Mouse (Mus musculus) lung, embryonic 16.5 days (tissue): ENCODE data around the gene Psmd1. TPM values are rescaled to one million over a fixed set of nuclear protein-coding genes. Genes with fewer than 3 reads are reported as not detected.

Experiments
- ATAC-seq: fragments of 200-750 bp; cut with Nextera tagmentation; 2 replicates; pipeline ENCODE4 v1.8.0; 2017; ENCODE audit warnings: low read depth, mild to moderate bottlenecking, moderate library complexity
- H3K27ac ChIP-seq: fragments of 300-500 bp; sonication (generic); 2 replicates; pipeline ENCODE4 v1.5.1; 2014; ENCODE audit warnings: mild to moderate bottlenecking, control low read depth, low read length
- H3K27me3 ChIP-seq: fragments of 300-500 bp; sonication (generic); 2 replicates; pipeline ENCODE4 v1.6.1; 2014; ENCODE audit warnings: low read depth, low read length, mixed read lengths; ENCODE audit not compliant: control insufficient read depth, insufficient read depth
- H3K36me3 ChIP-seq: fragments of 300-500 bp; sonication (generic); 2 replicates; pipeline ENCODE4 v1.6.1; 2014; ENCODE audit warnings: low read length; ENCODE audit not compliant: control insufficient read depth, insufficient read depth
- H3K4me1 ChIP-seq: fragments of 300-500 bp; sonication (generic); replicated peaks from 2 replicates; pipeline ENCODE4 v1.6.1; 2014; ENCODE audit warnings: low read length, mixed read lengths; ENCODE audit not compliant: control insufficient read depth, insufficient read depth
- H3K4me2 ChIP-seq: fragments of 300-500 bp; sonication (generic); 2 replicates; pipeline ENCODE4 v1.6.1; 2014; ENCODE audit warnings: low read depth, low read length, control low read depth
- H3K4me3 ChIP-seq: fragments of 300-500 bp; sonication (generic); 2 replicates; pipeline ENCODE4 v1.5.1; 2014; ENCODE audit warnings: mild to moderate bottlenecking, low read length, control low read depth
- H3K9ac ChIP-seq: fragments of 300-500 bp; sonication (generic); 2 replicates; pipeline ENCODE4 v1.6.1; 2014; ENCODE audit warnings: low read length, control low read depth
- H3K9me3 ChIP-seq: fragments of 300-500 bp; sonication (generic); 2 replicates; pipeline ENCODE4 v1.6.1; 2016; ENCODE audit warnings: low read length; ENCODE audit not compliant: control insufficient read depth
- WGBS: fragments of 180-500 bp; shearing (Covaris S2); extraction: QIAGEN DNeasy Blood & Tissue Kit; methylation state at CpG from one replicate; pipeline ENCODE4 v1.1.7; 2014; 5-methylcytosine and 5-hydroxymethylcytosine counted together
- polyA plus RNA-seq: library from polyadenylated mRNA; unstranded; fragments of >200 nt; fragmentation: Nextera tagmentation; extraction: Ambion mirVana; gene quantifications from 2 replicates; pipeline ENCODE4 v1.2.1, GENCODE M21; 2015

The Psmd1 gene
- polyA plus RNA-seq, 1 experiment from 2014 or later = 155 TPM

DNA sequence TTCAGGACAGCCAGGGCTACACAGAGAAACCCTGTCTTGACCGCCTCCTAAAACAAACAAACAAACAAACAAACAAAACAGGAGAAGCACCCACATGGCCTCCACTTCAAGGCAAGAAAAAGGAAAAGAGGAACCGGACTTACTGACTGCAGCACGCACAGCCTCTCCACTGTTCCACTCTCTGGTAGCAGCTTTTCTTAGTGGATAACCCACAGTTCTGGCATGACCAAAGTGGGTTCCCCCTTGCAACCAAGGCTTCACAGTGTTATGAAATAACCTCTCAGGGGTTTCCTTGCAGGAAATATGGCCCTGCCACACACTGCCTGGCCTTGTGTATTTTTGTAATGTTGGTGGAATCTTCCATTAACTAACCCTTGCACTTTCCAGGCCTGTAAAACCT, 23.4 kb upstream of the Psmd1 start:
- no peak overlapping the region for H3K27ac ChIP-seq
- no peaks in the 10 kb centered on the region for H3K36me3 ChIP-seq
- H3K9me3 ChIP-seq = peaks cover 4% of the 10 kb centered on the region; the same call in 1 of the 2 replicates
- ATAC-seq = no peak
- H3K4me3 ChIP-seq = no peak overlapping the region
- H3K4me2 ChIP-seq = no peak overlapping the region
- no peak overlapping the region for H3K9ac ChIP-seq
- no peaks in the 10 kb centered on the region for H3K4me1 ChIP-seq
- H3K27me3 ChIP-seq = peaks cover 19% of the 10 kb centered on the region
- WGBS = 83% methylated on average over 3 of the region's 3 CpGs

DNA sequence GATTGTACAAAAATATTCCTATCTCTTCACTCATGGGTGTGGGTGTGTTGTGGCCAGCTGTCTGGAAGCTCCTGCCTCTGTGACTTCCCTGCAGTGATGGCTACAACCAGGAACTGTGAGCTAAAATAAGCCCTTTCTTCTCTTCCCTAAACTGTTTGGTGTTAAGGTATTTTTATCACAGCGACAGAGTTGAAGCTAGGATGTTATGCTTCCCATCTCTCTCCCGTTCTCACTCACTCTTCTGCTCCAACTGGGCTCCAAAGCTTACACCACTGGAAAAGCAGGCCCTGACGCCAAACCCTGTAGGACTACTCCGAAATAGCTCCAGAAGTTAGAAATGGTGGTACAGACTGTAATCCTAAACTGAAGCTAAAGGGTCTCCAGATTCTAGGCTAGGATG, 19.1 kb upstream of the Psmd1 start:
- Histone ChIP-seq H3K4me3 (no peak overlapping the region), H3K27ac (no peak overlapping the region), H3K4me1 (peaks cover 11% of the 10 kb centered on the region), H3K36me3 (no peaks in the 10 kb centered on the region), H3K4me2 (no peak overlapping the region), H3K9me3 (peaks cover 4% of the 10 kb centered on the region; the same call in 1 of the 2 replicates), H3K27me3 (peaks cover 44% of the 10 kb centered on the region), H3K9ac (no peak overlapping the region)
- no peak for ATAC-seq
- WGBS = 59% methylated on average over 4 of the region's 4 CpGs

DNA sequence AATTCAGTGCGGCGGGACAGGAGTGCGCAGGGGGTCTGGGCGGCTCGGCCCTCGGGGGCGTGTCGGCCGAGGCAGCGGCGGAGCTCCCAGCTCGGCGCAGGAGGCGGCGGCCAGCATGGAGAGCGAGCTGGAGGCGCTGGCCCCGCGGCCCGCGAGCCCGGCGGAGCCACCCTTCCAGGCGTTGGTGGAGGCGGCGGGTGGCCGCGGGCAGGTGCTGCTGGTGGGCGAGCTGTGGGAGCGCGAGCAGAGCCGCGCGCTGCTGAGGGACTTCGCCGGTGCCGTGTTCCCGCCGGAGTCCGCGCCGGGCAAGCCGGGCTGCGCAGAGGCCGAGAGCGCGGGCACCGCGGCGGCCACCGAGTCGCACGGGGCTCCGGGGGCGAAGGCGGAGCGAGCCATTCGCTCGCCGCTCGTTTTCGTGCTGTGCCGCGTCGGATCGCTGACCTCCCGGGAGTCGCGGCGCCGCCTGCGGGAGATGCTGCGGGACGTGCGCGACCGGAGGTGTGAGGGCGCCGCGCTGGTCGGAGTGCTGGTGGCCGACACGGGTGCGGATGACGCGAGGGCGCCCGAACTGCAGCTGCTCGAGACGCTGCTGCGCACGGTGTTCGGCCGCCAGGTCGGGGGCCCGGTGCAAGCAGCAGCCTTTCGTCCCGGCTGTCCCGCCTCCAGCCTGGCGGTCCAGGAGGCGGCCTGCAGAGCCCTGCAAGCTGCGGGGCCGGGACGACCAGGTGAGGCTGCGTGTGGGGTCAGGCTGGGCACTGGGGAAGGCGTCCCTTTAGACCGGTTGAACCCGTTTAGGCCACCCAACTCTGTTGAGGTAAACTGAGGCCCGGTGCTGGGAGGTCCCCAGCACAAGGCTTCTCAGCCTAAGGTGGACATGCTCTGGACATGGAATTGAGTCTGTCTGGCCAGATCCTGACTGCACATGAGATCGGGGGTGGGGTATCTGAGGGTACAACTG, 18.1 kb upstream of the Psmd1 start, which contains the start of gene 2810459M11Rik:
2810459M11Rik (plus strand) TSS at position 16 of the 958 bp plus-strand sequence.
- peaks cover 11% of the 10 kb centered on the region for H3K4me1 ChIP-seq
- no peak within 1 kb of the TSS for H3K27ac ChIP-seq
- ATAC-seq = peak; percentile 67
- H3K4me2 ChIP-seq = peak within 1 kb of the TSS; percentile 97
- H3K27me3 ChIP-seq = peaks cover 44% of the 10 kb centered on the region
- H3K9ac ChIP-seq = peak within 1 kb of the TSS; percentile 64
- H3K4me3 ChIP-seq = peak within 1 kb of the TSS; percentile 57
- WGBS = 1% methylated on average over 93 of the region's 110 CpGs
- H3K9me3 ChIP-seq = peaks cover 4% of the 10 kb centered on the region; the same call in 1 of the 2 replicates
- H3K36me3 ChIP-seq = no peaks in the 10 kb centered on the region

DNA sequence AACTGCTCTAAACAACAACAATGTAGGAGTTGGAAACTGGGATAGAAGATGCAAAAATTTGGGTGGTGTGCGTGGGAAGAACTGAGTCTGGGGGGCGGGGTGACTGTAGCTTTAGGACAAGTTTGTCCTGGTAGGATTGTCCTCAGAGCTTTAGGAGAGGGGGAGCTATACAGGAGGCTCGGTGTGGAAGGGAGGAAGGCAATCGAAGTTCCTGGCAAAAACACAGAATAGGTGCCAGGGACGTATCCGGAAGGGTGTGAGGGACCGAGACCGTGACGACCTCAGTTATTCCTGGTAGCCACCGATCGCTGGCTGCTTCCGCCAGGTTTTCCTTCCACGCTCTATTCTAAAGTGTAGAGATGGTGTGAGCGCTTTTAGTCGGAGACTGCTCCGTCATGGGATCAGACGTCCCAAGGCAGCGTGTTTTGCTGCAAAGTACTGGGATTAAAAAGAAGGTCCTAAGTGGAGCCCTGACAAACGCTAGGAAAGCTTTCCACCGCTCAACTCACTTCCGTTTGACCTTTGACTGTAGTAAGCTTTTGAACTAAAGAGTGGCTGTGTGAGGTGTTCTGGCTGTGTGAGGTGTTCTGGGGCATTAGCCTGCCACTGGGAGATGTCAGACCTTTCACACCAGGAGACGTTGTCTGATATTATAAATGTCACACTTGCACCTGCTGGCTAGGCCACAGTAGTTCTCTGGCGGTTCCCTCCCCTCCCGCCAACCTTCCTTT, 17.2 kb upstream of the Psmd1 start:
- 9% methylated on average over 24 of the region's 24 CpGs for WGBS
- no peak overlapping the region for H3K27ac ChIP-seq
- H3K9me3 ChIP-seq = no peaks in the 10 kb centered on the region
- H3K9ac ChIP-seq = no peak overlapping the region; the same call in 1 of the 2 replicates
- H3K4me2 ChIP-seq = peak overlapping the region; percentile 97
- H3K36me3 ChIP-seq = no peaks in the 10 kb centered on the region
- H3K4me1 ChIP-seq = peaks cover 11% of the 10 kb centered on the region
- ATAC-seq = no peak
- H3K4me3 ChIP-seq = peak overlapping the region; percentile 57
- H3K27me3 ChIP-seq = peaks cover 44% of the 10 kb centered on the region

DNA sequence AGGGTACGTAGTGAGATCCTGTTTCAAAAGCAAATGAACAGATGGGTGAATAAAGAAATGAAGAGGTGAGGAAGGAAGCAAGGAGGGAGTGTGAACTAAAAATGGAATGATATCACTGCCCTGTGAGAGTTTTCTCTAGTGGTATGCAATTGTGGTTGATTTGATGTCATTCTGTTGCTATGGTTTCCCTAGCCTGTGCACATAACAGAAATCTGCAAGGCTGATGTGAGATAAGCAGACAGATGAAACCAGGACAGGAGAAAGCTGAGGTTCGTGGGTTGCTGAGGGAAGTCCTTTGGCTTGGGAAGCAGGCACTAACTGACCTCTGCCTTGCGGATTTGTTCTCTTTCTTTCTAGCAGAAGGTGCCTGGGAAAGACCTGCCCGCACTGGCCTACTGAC, 16.0 kb upstream of the Psmd1 start:
- Histone ChIP-seq H3K9me3 (no peaks in the 10 kb centered on the region), H3K27me3 (peaks cover 44% of the 10 kb centered on the region), H3K27ac (peak overlapping the region; percentile 36; the same call in 1 of the 2 replicates), H3K36me3 (no peaks in the 10 kb centered on the region), H3K4me2 (no peak overlapping the region), H3K9ac (no peak overlapping the region), H3K4me1 (peaks cover 11% of the 10 kb centered on the region), H3K4me3 (no peak overlapping the region)
- no peak for ATAC-seq
- 64% methylated on average over 4 of the region's 4 CpGs for WGBS

DNA sequence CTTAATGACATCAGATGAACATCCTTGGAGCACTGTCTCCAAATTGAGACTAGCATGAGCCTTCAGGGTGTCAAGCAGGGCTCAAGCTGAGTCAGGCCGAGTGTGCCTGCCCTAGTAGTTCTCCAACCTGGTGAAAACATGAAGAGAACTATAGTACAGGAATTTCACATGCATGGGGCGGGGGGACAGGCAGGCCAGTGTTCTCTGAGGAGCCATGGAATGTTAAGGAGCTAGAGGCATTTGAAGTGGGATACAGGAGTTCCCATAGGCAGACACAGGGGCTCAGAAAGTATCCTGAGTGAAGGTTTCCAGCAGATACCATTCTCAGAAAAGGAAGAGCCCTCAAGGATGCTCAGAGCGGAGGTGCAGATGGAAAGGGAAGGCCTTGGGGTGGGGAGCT, 15.4 kb upstream of the Psmd1 start:
- Histone ChIP-seq H3K4me1 (peaks cover 11% of the 10 kb centered on the region), H3K4me2 (no peak overlapping the region), H3K27ac (peak overlapping the region; percentile 36; the same call in 1 of the 2 replicates), H3K9me3 (no peaks in the 10 kb centered on the region), H3K9ac (no peak overlapping the region), H3K4me3 (no peak overlapping the region), H3K27me3 (peaks cover 44% of the 10 kb centered on the region), H3K36me3 (no peaks in the 10 kb centered on the region)
- WGBS = 51% methylated on average over 3 of the region's 3 CpGs
- peak; percentile 41; the same call in 1 of the 2 replicates for ATAC-seq

DNA sequence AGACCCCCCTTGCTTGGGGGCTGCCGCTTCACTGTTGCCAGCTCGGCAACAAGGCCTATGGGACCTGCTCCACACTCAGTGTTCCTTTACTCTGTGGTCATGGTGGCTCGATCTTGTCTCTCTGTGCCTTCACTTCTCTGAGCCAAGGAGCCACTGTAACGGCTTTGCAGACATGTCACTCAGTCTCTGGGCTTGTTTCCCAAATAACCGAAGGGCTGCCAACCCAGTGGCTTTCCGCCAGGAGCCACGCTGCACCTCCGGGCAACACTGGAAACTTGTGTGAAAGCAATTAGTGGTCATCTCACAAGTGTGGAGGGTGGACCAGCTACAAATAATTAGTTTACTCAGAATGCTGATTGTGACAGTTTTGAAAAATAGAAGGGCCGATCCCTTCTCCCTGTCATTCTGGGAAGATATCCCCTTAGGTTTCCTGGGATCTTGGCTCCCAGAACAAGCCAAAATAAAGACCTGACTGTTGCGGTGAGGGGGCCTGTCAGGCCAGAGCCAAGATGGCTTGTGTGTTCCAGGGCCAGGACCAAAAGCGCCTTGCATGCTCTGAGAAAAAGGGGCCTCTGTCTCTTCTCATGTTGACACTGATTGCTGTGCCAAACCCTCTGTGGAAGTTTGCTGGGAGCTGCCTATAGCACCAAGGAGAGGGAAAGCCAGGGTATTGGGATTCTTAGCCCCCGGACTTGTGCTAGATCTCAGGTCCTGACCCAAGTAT, 10.8 kb upstream of the Psmd1 start:
- Histone ChIP-seq H3K36me3 (no peaks in the 10 kb centered on the region), H3K4me1 (peaks cover 3% of the 10 kb centered on the region; the same call in 1 of the 2 replicates), H3K4me3 (no peak overlapping the region), H3K4me2 (no peak overlapping the region), H3K27me3 (peaks cover 3% of the 10 kb centered on the region), H3K9ac (no peak overlapping the region), H3K27ac (no peak overlapping the region), H3K9me3 (no peaks in the 10 kb centered on the region)
- WGBS = 66% methylated on average over 12 of the region's 12 CpGs
- ATAC-seq = no peak

DNA sequence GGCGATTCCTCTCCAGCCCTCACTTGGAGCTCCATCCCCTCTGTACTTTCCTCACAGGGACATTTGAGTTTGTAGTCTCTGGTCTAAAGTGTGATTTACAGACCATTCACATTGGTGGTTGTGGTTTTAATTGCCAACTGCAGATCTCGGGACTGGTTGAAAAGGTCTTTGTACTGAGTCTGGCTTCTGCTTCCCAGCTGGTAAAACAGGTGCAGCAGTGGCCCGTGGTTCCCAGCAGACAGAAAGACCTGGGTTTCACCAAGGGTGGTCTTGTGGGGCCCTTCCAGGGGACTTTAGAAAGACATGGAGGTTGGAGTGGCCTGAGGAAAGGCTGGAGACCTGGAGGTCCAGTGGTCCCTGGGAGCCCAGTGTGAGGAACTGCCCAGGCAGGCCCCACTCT, 9.2 kb upstream of the Psmd1 start:
- Histone ChIP-seq H3K4me1 (no peaks in the 10 kb centered on the region), H3K4me3 (no peak overlapping the region), H3K9me3 (no peaks in the 10 kb centered on the region), H3K27ac (no peak overlapping the region), H3K27me3 (no peaks in the 10 kb centered on the region), H3K36me3 (no peaks in the 10 kb centered on the region), H3K4me2 (no peak overlapping the region), H3K9ac (no peak overlapping the region)
- no peak for ATAC-seq
- WGBS = 55% methylated on average over 3 of the region's 3 CpGs
